Mouse (Mus musculus) heart, adult 2 months (tissue): ENCODE data around the gene Luzp2.

ENCODE experiments used
- CTCF ChIP-seq: fragments of 200-600 bp; IDR thresholded peaks from 2 replicates; pipeline ENCODE4 v1.8.1; 2022; ENCODE audit warnings: antibody characterized with exemption, mild to moderate bottlenecking, moderate library complexity
- EP300 ChIP-seq: fragments of 200-500 bp; IDR thresholded peaks from 2 replicates; pipeline ENCODE4 v1.6.1; 2011; ENCODE audit warnings: low read depth, low read length, control low read depth; ENCODE audit not compliant: insufficient read depth
- POLR2A ChIP-seq: fragments of 200-500 bp; IDR thresholded peaks from 2 replicates; pipeline ENCODE4 v1.6.1; 2011; ENCODE audit warnings: mild to moderate bottlenecking, low read depth, low read length, control low read depth; ENCODE audit not compliant: insufficient read depth

DNA sequence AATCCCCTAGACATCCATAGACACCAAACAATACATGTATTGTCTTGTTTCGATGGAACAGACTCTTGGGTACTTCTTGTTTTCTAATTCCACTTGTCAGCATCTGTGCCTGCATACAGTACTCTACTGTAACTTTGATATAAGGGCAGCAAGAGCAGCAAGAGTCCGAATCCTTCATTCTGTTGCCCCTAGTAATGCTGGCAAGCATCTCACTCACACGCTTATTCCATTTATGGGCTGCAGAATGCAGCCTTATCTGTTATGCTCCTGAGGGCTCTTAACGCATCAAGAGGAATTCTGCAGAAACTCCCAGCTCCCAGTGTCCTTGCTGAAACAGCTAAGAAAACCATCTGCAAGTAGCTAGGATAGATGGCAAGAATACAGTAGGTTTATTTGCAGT is 145.3 kb downstream of the Luzp2 start:
- TF ChIP-seq CTCF, result no peak
- no peak for TF ChIP-seq POLR2A
- TF ChIP-seq EP300, result no peak
